Mouse (Mus musculus) bone marrow, adult 2 months (tissue): Measurements from ENCODE around the gene Ctbp2.

Source experiments
- CTCF ChIP-seq: fragments of 200-500 bp; IDR thresholded peaks from 2 replicates; pipeline ENCODE4 v1.5.1; 2011; ENCODE audit warnings: low read length, control low read depth; ENCODE audit not compliant: control insufficient read depth, insufficient read depth
- POLR2A ChIP-seq: fragments of 200-500 bp; IDR thresholded peaks from 2 replicates; pipeline ENCODE4 v1.6.1; 2011; ENCODE audit warnings: low read depth, mild to moderate bottlenecking, control low read depth, low read length, borderline replicate concordance; ENCODE audit not compliant: control insufficient read depth

- no peak for TF ChIP-seq POLR2A
- TF ChIP-seq CTCF, result no peak
Measured at GRCm38 (mm10) chr7:133078929-133079328, 45.2 kb downstream of the Ctbp2 start.
